Mouse (Mus musculus): ENCODE data around the gene Gm20671. TPM values are rescaled to one million over a fixed set of nuclear protein-coding genes. Genes with fewer than 3 reads are reported as not detected.
"Not testable (repeated sequence)": the region's sequence is repeated elsewhere in the genome, so short reads cannot be mapped to it uniquely, and the experiment has no call there.

Gm20671 gene
- polyA plus RNA-seq, 1 experiment from 2014 or later, result not detected

GRCm38 (mm10) chr5:32849580-32849979, 22.7 kb upstream of the Gm20671 start:
- peaks cover 29% of the 10 kb centered on the region for H3K4me1 ChIP-seq
- not testable (repeated sequence) for H3K4me2 ChIP-seq; H3K27ac ChIP-seq; H3K27me3 ChIP-seq (replicated peaks); H3K4me3 ChIP-seq; H3K9me3 ChIP-seq; H3K9ac ChIP-seq; H3K36me3 ChIP-seq (replicated peaks); ATAC-seq (replicated peaks)
- 94% methylated on average over 3 of the region's 3 CpGs for WGBS

- H3K36me3 ChIP-seq (replicated peaks), result peaks cover 7% of the 10 kb centered on the region; the same call in 1 of the 2 replicates
- WGBS, result 95% methylated on average over 3 of the region's 3 CpGs
- peaks cover 25% of the 10 kb centered on the region for H3K4me1 ChIP-seq
- no peak overlapping the region for H3K9ac ChIP-seq
- no peaks in the 10 kb centered on the region for H3K9me3 ChIP-seq
- H3K4me3 ChIP-seq, result no peak overlapping the region
- H3K4me2 ChIP-seq, result no peak overlapping the region
- ATAC-seq (replicated peaks), result no peak
- no peaks in the 10 kb centered on the region for H3K27me3 ChIP-seq (replicated peaks)
- H3K27ac ChIP-seq, result no peak overlapping the region
Measured at GRCm38 (mm10) chr5:32849178-32849577, 22.3 kb upstream of the Gm20671 start.

- Histone ChIP-seq H3K36me3 (replicated peaks) (peaks cover 49% of the 10 kb centered on the region), H3K27me3 (replicated peaks) (no peaks in the 10 kb centered on the region), H3K9ac (no peak overlapping the region), H3K9me3 (no peaks in the 10 kb centered on the region), H3K4me1 (no peaks in the 10 kb centered on the region), H3K4me2 (no peak overlapping the region), H3K27ac (no peak overlapping the region), H3K4me3 (no peak overlapping the region)
- 97% methylated on average over 2 of the region's 2 CpGs for WGBS
- ATAC-seq (replicated peaks), result no peak
Measured at GRCm38 (mm10) chr5:32840029-32840428, 13.1 kb upstream of the Gm20671 start.

- no peak overlapping the region for H3K4me3 ChIP-seq
- no peak for ATAC-seq (replicated peaks)
- H3K36me3 ChIP-seq (replicated peaks), result peaks cover 41% of the 10 kb centered on the region
- H3K9ac ChIP-seq, result no peak overlapping the region
- H3K9me3 ChIP-seq, result no peaks in the 10 kb centered on the region
- no peaks in the 10 kb centered on the region for H3K4me1 ChIP-seq
- WGBS, result 93% methylated on average over 5 of the region's 5 CpGs
- no peak overlapping the region for H3K4me2 ChIP-seq
- H3K27me3 ChIP-seq (replicated peaks), result no peaks in the 10 kb centered on the region
- no peak overlapping the region for H3K27ac ChIP-seq
Measured at GRCm38 (mm10) chr5:32836976-32837375, 10.1 kb upstream of the Gm20671 start.

GRCm38 (mm10) chr5:32834497-32834896, 7.6 kb upstream of the Gm20671 start:
- H3K4me1 ChIP-seq, result no peaks in the 10 kb centered on the region
- H3K27me3 ChIP-seq (replicated peaks), result no peaks in the 10 kb centered on the region
- ATAC-seq (replicated peaks), result no peak
- H3K4me2 ChIP-seq, result no peak overlapping the region
- no peak overlapping the region for H3K4me3 ChIP-seq
- H3K36me3 ChIP-seq (replicated peaks), result peaks cover 46% of the 10 kb centered on the region
- no peak overlapping the region for H3K27ac ChIP-seq
- no peaks in the 10 kb centered on the region for H3K9me3 ChIP-seq
- no peak overlapping the region for H3K9ac ChIP-seq
- WGBS, result 82% methylated on average over 1 of the region's 1 CpGs

- Histone ChIP-seq H3K9ac (no peak overlapping the region), H3K9me3 (no peaks in the 10 kb centered on the region), H3K36me3 (replicated peaks) (peaks cover 60% of the 10 kb centered on the region), H3K4me3 (no peak overlapping the region), H3K27me3 (replicated peaks) (no peaks in the 10 kb centered on the region), H3K4me2 (no peak overlapping the region), H3K27ac (no peak overlapping the region), H3K4me1 (no peaks in the 10 kb centered on the region)
- 89% methylated on average over 2 of the region's 2 CpGs for WGBS
- no peak for ATAC-seq (replicated peaks)
Measured at GRCm38 (mm10) chr5:32830054-32830453, 3.1 kb upstream of the Gm20671 start.

GRCm38 (mm10) chr5:32828766-32829165, 1.9 kb upstream of the Gm20671 start:
- H3K4me1 ChIP-seq; H3K4me3 ChIP-seq; H3K4me2 ChIP-seq; H3K27me3 ChIP-seq (replicated peaks); ATAC-seq (replicated peaks); H3K9me3 ChIP-seq; H3K27ac ChIP-seq; H3K9ac ChIP-seq: not testable (repeated sequence)
- WGBS, result 98% methylated on average over 1 of the region's 1 CpGs
- H3K36me3 ChIP-seq (replicated peaks), result peaks cover 57% of the 10 kb centered on the region

- Histone ChIP-seq H3K4me1 (no peaks in the 10 kb centered on the region), H3K4me2 (no peak overlapping the region), H3K36me3 (replicated peaks) (peaks cover 30% of the 10 kb centered on the region), H3K4me3 (no peak overlapping the region), H3K9me3 (no peaks in the 10 kb centered on the region), H3K9ac (no peak overlapping the region), H3K27me3 (replicated peaks) (no peaks in the 10 kb centered on the region), H3K27ac (no peak overlapping the region)
- 96% methylated on average over 8 of the region's 8 CpGs for WGBS
- no peak for ATAC-seq (replicated peaks)
Measured at GRCm38 (mm10) chr5:32820471-32820870, 6.4 kb downstream of the Gm20671 start.

GRCm38 (mm10) chr5:32815396-32815795, 11.5 kb downstream of the Gm20671 start:
- no peak overlapping the region for H3K9ac ChIP-seq
- 97% methylated on average over 4 of the region's 4 CpGs for WGBS
- no peak overlapping the region for H3K27ac ChIP-seq
- no peaks in the 10 kb centered on the region for H3K9me3 ChIP-seq
- H3K4me1 ChIP-seq, result no peaks in the 10 kb centered on the region
- peaks cover 42% of the 10 kb centered on the region for H3K36me3 ChIP-seq (replicated peaks)
- ATAC-seq (replicated peaks), result no peak
- no peaks in the 10 kb centered on the region for H3K27me3 ChIP-seq (replicated peaks)
- no peak overlapping the region for H3K4me2 ChIP-seq
- H3K4me3 ChIP-seq, result no peak overlapping the region

GRCm38 (mm10) chr5:32786454-32786853, 40.5 kb downstream of the Gm20671 start:
- H3K9ac ChIP-seq; ATAC-seq (replicated peaks); H3K9me3 ChIP-seq; H3K36me3 ChIP-seq (replicated peaks); H3K4me3 ChIP-seq; H3K27ac ChIP-seq; H3K27me3 ChIP-seq (replicated peaks): not testable (repeated sequence)
- WGBS, result 85% methylated on average over 1 of the region's 1 CpGs
- peaks cover 15% of the 10 kb centered on the region for H3K4me1 ChIP-seq
- H3K4me2 ChIP-seq, result peak overlapping the region; percentile 55; the same call in 1 of the 2 replicates

- Histone ChIP-seq H3K9ac (peak within 1 kb of the TSS; percentile 61), H3K36me3 (replicated peaks) (0 out of 2 replicates have a peak, but pooled peaks cover 4% of the 10 kb centered on the region), H3K4me1 (peaks cover 15% of the 10 kb centered on the region), H3K4me2 (peak within 1 kb of the TSS; percentile 55), H3K9me3 (no peaks in the 10 kb centered on the region), H3K27ac (peak within 1 kb of the TSS; percentile 82), H3K4me3 (peak within 1 kb of the TSS; percentile 52), H3K27me3 (replicated peaks) (no peaks in the 10 kb centered on the region)
- WGBS, result under 1% methylated on average over 51 of the region's 52 CpGs
- ATAC-seq (replicated peaks), result peak; percentile 100
Measured at GRCm38 (mm10) chr5:32785313-32785915, 41.5 kb downstream of the Gm20671 start, which contains the start of gene Pisd. Gene Pisd (minus strand): TSS chr5:32785646.

- peak overlapping the region; percentile 82; the same call in 1 of the 2 replicates for H3K27ac ChIP-seq
- H3K27me3 ChIP-seq (replicated peaks), result no peaks in the 10 kb centered on the region
- H3K9me3 ChIP-seq, result no peaks in the 10 kb centered on the region
- H3K36me3 ChIP-seq (replicated peaks), result 0 out of 2 replicates have a peak, but pooled peaks cover 4% of the 10 kb centered on the region
- H3K9ac ChIP-seq, result peak overlapping the region; percentile 61
- peaks cover 15% of the 10 kb centered on the region for H3K4me1 ChIP-seq
- H3K4me3 ChIP-seq, result peak overlapping the region; percentile 52
- peak overlapping the region; percentile 55 for H3K4me2 ChIP-seq
- 26% methylated on average over 5 of the region's 5 CpGs for WGBS
- peak; percentile 8; the same call in 1 of the 2 replicates for ATAC-seq (replicated peaks)
Measured at GRCm38 (mm10) chr5:32784726-32785125, 42.2 kb downstream of the Gm20671 start.

- H3K27me3 ChIP-seq (replicated peaks), result no peaks in the 10 kb centered on the region
- H3K36me3 ChIP-seq (replicated peaks), result no peaks in the 10 kb centered on the region
- H3K4me1 ChIP-seq, result peaks cover 15% of the 10 kb centered on the region
Measured at GRCm38 (mm10) chr5:32781596-32781995, 45.3 kb downstream of the Gm20671 start.

More at GRCm38 (mm10) chr5:32781596-32781995, 45.3 kb downstream of the Gm20671 start:
- H3K4me2 ChIP-seq, result no peak overlapping the region
- WGBS, result 97% methylated on average over 5 of the region's 5 CpGs
- no peak overlapping the region for H3K27ac ChIP-seq
- no peak overlapping the region for H3K4me3 ChIP-seq
- H3K9ac ChIP-seq, result no peak overlapping the region
- no peak for ATAC-seq (replicated peaks)
- no peaks in the 10 kb centered on the region for H3K9me3 ChIP-seq

Measured in midbrain, embryonic 15.5 days (tissue).